Mouse (Mus musculus) cerebellum, postnatal 14 days (tissue): ENCODE data around the gene Arfip1.

Experiments used
- DNase-seq, 2 experiments: peaks; one replicate each; pipeline ENCODE4 v3.0.0; 2021; ENCODE audit warnings: mixed read lengths in 2 of 2

Arfip1 gene

GRCm38 (mm10) chr3:84484333-84484732, 98.1 kb downstream of the Arfip1 start:
- DNase-seq: no peak

GRCm38 (mm10) chr3:84482121-84482520, 100.3 kb downstream of the Arfip1 start:
- no peak for DNase-seq

GRCm38 (mm10) chr3:84481104-84481503, 101.3 kb downstream of the Arfip1 start:
- DNase-seq: peak; percentile 42 to 44

- DNase-seq: peak; percentile 55 to 64
Measured at GRCm38 (mm10) chr3:84480006-84480897, 102.2 kb downstream of the Arfip1 start, which contains the start of gene Fhdc1. Gene Fhdc1 (minus strand): TSS chr3:84480429.

GRCm38 (mm10) chr3:84479293-84480005, 103.0 kb downstream of the Arfip1 start:
- DNase-seq: peak; percentile 34 to 46

GRCm38 (mm10) chr3:84478896-84479292, 103.5 kb downstream of the Arfip1 start:
- no peak for DNase-seq

GRCm38 (mm10) chr3:84478195-84478594, 104.2 kb downstream of the Arfip1 start:
- DNase-seq: no peak

GRCm38 (mm10) chr3:84477498-84477897, 104.9 kb downstream of the Arfip1 start:
- DNase-seq: no peak

GRCm38 (mm10) chr3:84474981-84475775, 107.2 kb downstream of the Arfip1 start:
- no peak for DNase-seq

GRCm38 (mm10) chr3:84474398-84474797, 108.0 kb downstream of the Arfip1 start:
- DNase-seq: no peak

GRCm38 (mm10) chr3:84472955-84473354, 109.5 kb downstream of the Arfip1 start:
- DNase-seq: no peak

- peak in 1 of 2 experiments; percentile 18 for DNase-seq
Measured at GRCm38 (mm10) chr3:84472527-84472926, 109.9 kb downstream of the Arfip1 start.

- DNase-seq: no peak
Measured at GRCm38 (mm10) chr3:84471146-84471545, 111.3 kb downstream of the Arfip1 start.

- no peak for DNase-seq
Measured at GRCm38 (mm10) chr3:84468111-84468453, 114.3 kb downstream of the Arfip1 start.

- no peak for DNase-seq
Measured at GRCm38 (mm10) chr3:84467419-84468110, 114.9 kb downstream of the Arfip1 start.

- DNase-seq: peak in 1 of 2 experiments; percentile 28
Measured at GRCm38 (mm10) chr3:84465822-84466500, 116.5 kb downstream of the Arfip1 start.

- no peak for DNase-seq
Measured at GRCm38 (mm10) chr3:84461687-84462086, 120.7 kb downstream of the Arfip1 start.

GRCm38 (mm10) chr3:84460952-84461351, 121.5 kb downstream of the Arfip1 start:
- DNase-seq: no peak

- DNase-seq: no peak
Measured at GRCm38 (mm10) chr3:84460499-84460898, 121.9 kb downstream of the Arfip1 start.

- peak; percentile 29 to 38 for DNase-seq
Measured at GRCm38 (mm10) chr3:84455733-84456417, 126.5 kb downstream of the Arfip1 start.

- DNase-seq: no peak
Measured at GRCm38 (mm10) chr3:84450651-84451050, 131.8 kb downstream of the Arfip1 start.
